Mouse (Mus musculus): ENCODE results near the gene Ccdc167. TPM values are rescaled to one million over a fixed set of nuclear protein-coding genes. Genes with fewer than 3 reads are reported as not detected.
A peak's percentile ranks its signal among the peaks of the same experiment; 100 is the strongest.

The Ccdc167 gene
- polyA plus RNA-seq, 1 experiment = 28.3 TPM

- peak overlapping the region; percentile 58 for H3K4me3 ChIP-seq (replicated peaks; ENCODE audit: control insufficient read depth, low read depth, low read length)
- H3K27ac ChIP-seq (ENCODE audit: control insufficient read depth, insufficient read depth, low read depth, low read length, poor library complexity) = peak overlapping the region; percentile 83
- WGBS = 62% methylated on average over 2 of the region's 2 CpGs
- TF ChIP-seq CTCF (IDR thresholded peaks at IDR 0.05; ENCODE audit: control insufficient read depth, insufficient read depth, low read length) = no peak
- H3K4me1 ChIP-seq (ENCODE audit: control insufficient read depth, insufficient read depth, low read length) = peaks cover 1% of the 10 kb centered on the region; the same call in 1 of the 2 replicates
Observed at GRCm38 (mm10) chr17:29658249-29658648, 58.6 kb downstream of the Ccdc167 start.

GRCm38 (mm10) chr17:29642219-29642618, 74.6 kb downstream of the Ccdc167 start:
- Histone ChIP-seq H3K27ac (ENCODE audit: control insufficient read depth, insufficient read depth, low read depth, low read length, poor library complexity) (no peak overlapping the region), H3K4me3 (replicated peaks; ENCODE audit: control insufficient read depth, low read depth, low read length) (no peak overlapping the region), H3K4me1 (ENCODE audit: control insufficient read depth, insufficient read depth, low read length) (peaks cover under 1% of the 10 kb centered on the region; the same call in 1 of the 2 replicates)
- WGBS = 96% methylated on average over 3 of the region's 3 CpGs
- no peak for TF ChIP-seq POLR2A (IDR thresholded peaks at IDR 0.05; ENCODE audit: borderline replicate concordance, control insufficient read depth, low read depth, low read length)
- TF ChIP-seq CTCF (IDR thresholded peaks at IDR 0.05; ENCODE audit: control insufficient read depth, insufficient read depth, low read length) = no peak

- no peak overlapping the region for H3K4me3 ChIP-seq (replicated peaks; ENCODE audit: control insufficient read depth, low read depth, low read length)
- H3K4me1 ChIP-seq (ENCODE audit: control insufficient read depth, insufficient read depth, low read length) = peaks cover 3% of the 10 kb centered on the region; the same call in 1 of the 2 replicates
- WGBS = 95% methylated on average over 11 of the region's 11 CpGs
- TF ChIP-seq CTCF (IDR thresholded peaks at IDR 0.05; ENCODE audit: control insufficient read depth, insufficient read depth, low read length) = no peak
- no peak for TF ChIP-seq POLR2A (IDR thresholded peaks at IDR 0.05; ENCODE audit: borderline replicate concordance, control insufficient read depth, low read depth, low read length)
- no peak overlapping the region for H3K27ac ChIP-seq (ENCODE audit: control insufficient read depth, insufficient read depth, low read depth, low read length, poor library complexity)
Observed at GRCm38 (mm10) chr17:29640971-29641370, 75.9 kb downstream of the Ccdc167 start.

DNA sequence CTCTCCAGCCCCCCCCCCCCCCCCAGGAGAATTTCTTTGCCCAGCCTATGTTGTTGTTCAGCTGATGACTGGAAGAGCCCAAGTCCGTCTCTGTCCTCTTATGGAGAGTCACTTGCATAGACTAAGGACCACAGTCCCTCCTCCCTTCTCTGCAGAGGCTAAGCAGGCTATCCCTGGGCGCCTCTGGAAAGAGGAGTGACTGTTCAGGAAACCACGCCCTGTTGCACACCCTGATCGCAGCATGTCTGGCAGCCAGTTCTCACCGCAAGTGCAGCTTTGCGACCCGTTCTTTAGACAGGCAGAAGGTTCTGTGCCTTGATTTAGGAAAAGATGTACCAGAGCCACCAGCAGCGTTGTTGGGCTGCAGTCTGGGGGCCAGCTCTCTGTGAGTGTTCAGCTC, 78.9 kb downstream of the Ccdc167 start:
- Histone ChIP-seq H3K4me3 (replicated peaks; ENCODE audit: control insufficient read depth, low read depth, low read length) (no peak overlapping the region), H3K27ac (ENCODE audit: control insufficient read depth, insufficient read depth, low read depth, low read length, poor library complexity) (no peak overlapping the region), H3K4me1 (ENCODE audit: control insufficient read depth, insufficient read depth, low read length) (peaks cover 3% of the 10 kb centered on the region; the same call in 1 of the 2 replicates)
- TF ChIP-seq POLR2A (IDR thresholded peaks at IDR 0.05; ENCODE audit: borderline replicate concordance, control insufficient read depth, low read depth, low read length) (no peak), CTCF (IDR thresholded peaks at IDR 0.05; ENCODE audit: control insufficient read depth, insufficient read depth, low read length) (no peak)
- 52% methylated on average over 8 of the region's 8 CpGs for WGBS

DNA sequence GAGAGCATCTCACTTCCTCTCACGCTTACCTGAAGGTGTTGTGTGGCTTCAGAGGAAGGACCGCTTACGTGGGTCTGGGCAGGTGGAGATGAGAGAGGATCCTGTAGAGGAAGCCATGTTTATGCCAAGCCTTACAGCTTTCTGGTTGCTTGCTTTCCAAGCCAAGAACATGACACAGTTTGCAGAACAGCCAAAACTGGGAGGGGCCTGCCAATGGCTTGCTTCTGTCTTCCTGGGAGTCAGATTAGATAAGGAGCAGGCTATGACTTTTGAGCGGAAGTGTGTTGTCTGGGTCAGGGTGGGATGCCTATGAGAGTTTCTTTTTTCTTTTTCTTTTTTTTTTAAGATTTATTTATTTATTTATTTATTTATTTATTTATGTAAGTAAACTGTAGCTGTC, 79.5 kb downstream of the Ccdc167 start:
- TF ChIP-seq POLR2A (IDR thresholded peaks at IDR 0.05; ENCODE audit: borderline replicate concordance, control insufficient read depth, low read depth, low read length) = no peak
- TF ChIP-seq CTCF (IDR thresholded peaks at IDR 0.05; ENCODE audit: control insufficient read depth, insufficient read depth, low read length) = no peak
- WGBS = 81% methylated on average over 4 of the region's 4 CpGs
- Histone ChIP-seq H3K4me3 (replicated peaks; ENCODE audit: control insufficient read depth, low read depth, low read length) (no peak overlapping the region), H3K27ac (ENCODE audit: control insufficient read depth, insufficient read depth, low read depth, low read length, poor library complexity) (peak overlapping the region; percentile 39; the same call in 1 of the 2 replicates), H3K4me1 (ENCODE audit: control insufficient read depth, insufficient read depth, low read length) (peaks cover 3% of the 10 kb centered on the region; the same call in 1 of the 2 replicates)

Other genes starting within 250 kb of the Ccdc167 start
- 172 and 208 TPM in 2 replicates for gene Pim1, start 226.3 kb downstream of the Ccdc167 start, polyA plus RNA-seq (2011; ENCODE audit: insufficient read depth, insufficient read length, low replicate concordance, missing spikeins)
- gene Gm17657, start 167.4 kb downstream of the Ccdc167 start, polyA plus RNA-seq (2011; ENCODE audit: insufficient read depth, insufficient read length, low replicate concordance, missing spikeins) = 0.65 TPM in 1 of 2 replicates, not detected in the other
- gene Tbc1d22b, start 167.3 kb downstream of the Ccdc167 start, polyA plus RNA-seq (2011; ENCODE audit: insufficient read depth, insufficient read length, low replicate concordance, missing spikeins) = 4.1 and 9.9 TPM in 2 replicates
- not detected in 2 replicates for gene Tmem217, start 164.7 kb downstream of the Ccdc167 start, polyA plus RNA-seq (2011; ENCODE audit: insufficient read depth, insufficient read length, low replicate concordance, missing spikeins)
- 50.5 and 59.1 TPM in 2 replicates for gene Rnf8, start 102.3 kb downstream of the Ccdc167 start, polyA plus RNA-seq (2011; ENCODE audit: insufficient read depth, insufficient read length, low replicate concordance, missing spikeins)
- 5.5 and 6.4 TPM in 2 replicates for gene Gm28043, start 102.2 kb downstream of the Ccdc167 start, polyA plus RNA-seq (2011; ENCODE audit: insufficient read depth, insufficient read length, low replicate concordance, missing spikeins)
- 49.8 and 90.6 TPM in 2 replicates for gene Cmtr1, start 56.4 kb downstream of the Ccdc167 start, polyA plus RNA-seq (2011; ENCODE audit: insufficient read depth, insufficient read length, low replicate concordance, missing spikeins)

Measured in bone marrow, adult 2 months (tissue).